Mouse (Mus musculus): ENCODE results near the gene Olfr913.

The Olfr913 gene

DNA sequence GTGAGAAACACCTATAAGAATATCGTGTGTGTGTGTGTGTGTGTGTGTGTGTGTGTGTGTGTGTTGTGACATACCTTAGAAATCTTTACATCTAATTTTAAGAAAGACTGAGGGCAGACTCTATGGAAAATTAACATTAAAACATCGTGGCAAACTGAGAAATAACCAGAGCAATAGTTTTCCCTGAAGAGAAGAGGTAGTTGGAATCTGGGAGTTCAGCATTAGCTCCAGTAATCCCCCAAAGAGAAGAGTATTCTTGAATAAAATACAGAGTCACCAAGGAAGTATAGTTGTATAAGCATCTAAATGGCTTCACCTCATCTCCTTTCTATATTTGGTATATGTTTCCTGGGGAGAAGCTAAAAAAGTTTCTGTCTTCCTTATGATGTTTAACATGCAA is at the start of gene Olfr913:
TSS of gene Olfr913 (plus strand) at position 301 of the 400 bp plus-strand sequence.
- no peak for DNase-seq (ENCODE audit: extremely low read depth, low read depth, low spot score)

GRCm38 (mm10) chr9:38579878-38580277 is 12.7 kb upstream of the Olfr913 start, which contains the start of gene Olfr912:
Olfr912 (plus strand) TSS chr9:38580178.
- no peak for DNase-seq (ENCODE audit: extremely low read depth, low read depth, low spot score)

DNA sequence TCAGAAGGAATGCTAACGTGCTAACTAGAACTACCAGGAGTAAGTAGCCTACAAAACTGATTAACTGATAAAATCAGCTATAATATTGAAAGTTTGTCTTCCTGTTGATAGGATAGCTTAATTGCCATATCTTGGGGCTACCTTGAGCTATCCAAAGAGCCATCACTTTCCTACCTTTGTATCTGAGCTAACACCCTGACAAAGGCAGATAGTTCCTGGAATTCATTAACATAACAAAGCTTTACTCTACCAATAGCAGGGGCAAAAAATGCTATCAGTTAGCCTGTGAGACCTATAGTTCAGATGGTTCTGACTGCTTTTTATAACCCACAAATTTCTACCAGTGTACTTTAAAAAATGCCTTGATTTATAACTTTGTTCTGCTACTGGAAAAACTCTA is 1.5 kb upstream of the Olfr913 start:
- DNase-seq (ENCODE audit: extremely low read depth, low read depth, low spot score) = no peak

- DNase-seq (ENCODE audit: extremely low read depth, low read depth, low spot score) = no peak
These were observed 12.2 kb downstream of the Olfr913 start, which contains the start of gene Olfr914 for GRCm38 (mm10) chr9:38604802-38605201. Olfr914 (plus strand) TSS chr9:38605102.

GRCm38 (mm10) chr9:38632406-38632805 is 39.8 kb downstream of the Olfr913 start:
- no peak for DNase-seq (ENCODE audit: extremely low read depth, low read depth, low spot score)
